Mouse (Mus musculus) G1E (cell line): Measurements from ENCODE around the gene Plxnd1.

Source experiments
- CTCF ChIP-seq: IDR thresholded peaks from 2 replicates; pipeline ENCODE4 v1.5.1; 2012; ENCODE audit warnings: low read depth, low read length, inconsistent platforms, mixed read lengths
- GATA1 ChIP-seq: IDR thresholded peaks from 2 replicates; pipeline ENCODE4 v1.6.1; 2012; ENCODE audit warnings: borderline replicate concordance, low read length, inconsistent platforms, mixed read lengths
- TAL1 ChIP-seq: conservative IDR thresholded peaks from 2 replicates; pipeline ENCODE4 v1.6.1; 2012; ENCODE audit warnings: low read depth, low read length, inconsistent platforms, mixed read lengths

DNA sequence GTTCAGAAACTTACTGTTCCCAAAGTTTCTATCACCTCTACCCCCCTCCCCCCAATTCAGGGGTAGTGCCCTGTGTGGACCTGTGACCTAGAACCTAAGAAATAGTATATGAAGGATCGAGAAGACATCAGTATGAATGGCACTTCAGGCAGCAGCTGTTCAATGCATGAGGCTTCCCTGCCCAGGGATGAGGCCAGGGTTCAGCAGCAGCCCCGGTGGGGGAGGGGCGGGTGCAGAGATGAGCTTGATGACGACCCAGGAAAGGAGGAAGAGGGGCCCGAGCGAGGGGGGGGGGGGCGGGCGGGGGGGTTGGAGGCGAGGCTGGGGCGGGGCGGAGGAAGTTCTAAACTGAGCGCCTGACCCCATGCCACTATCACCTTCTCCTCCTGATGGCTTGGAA, 53.7 kb downstream of the Plxnd1 start:
- no peak for TF ChIP-seq CTCF
- no peak for TF ChIP-seq TAL1
- TF ChIP-seq GATA1 = no peak
